Mouse (Mus musculus) lung, postnatal 25 days (tissue): ENCODE data around the gene Tsen54.

Experiments used
- DNase-seq: peaks from one replicate; pipeline ENCODE4 v3.0.0; 2022; ENCODE audit warnings: low spot score

The Tsen54 gene

GRCm38 (mm10) chr11:115859143-115859945 is 44.8 kb downstream of the Tsen54 start:
- peak; percentile 88 for DNase-seq

GRCm38 (mm10) chr11:115863895-115864294 is 49.4 kb downstream of the Tsen54 start:
- DNase-seq, result no peak

GRCm38 (mm10) chr11:115869393-115869792 is 54.9 kb downstream of the Tsen54 start:
- DNase-seq, result peak; percentile 48

GRCm38 (mm10) chr11:115872437-115872836 is 57.9 kb downstream of the Tsen54 start:
- no peak for DNase-seq
